22 mouse cellular contexts compared by ENCODE assay signal in the genomic region with DNA sequence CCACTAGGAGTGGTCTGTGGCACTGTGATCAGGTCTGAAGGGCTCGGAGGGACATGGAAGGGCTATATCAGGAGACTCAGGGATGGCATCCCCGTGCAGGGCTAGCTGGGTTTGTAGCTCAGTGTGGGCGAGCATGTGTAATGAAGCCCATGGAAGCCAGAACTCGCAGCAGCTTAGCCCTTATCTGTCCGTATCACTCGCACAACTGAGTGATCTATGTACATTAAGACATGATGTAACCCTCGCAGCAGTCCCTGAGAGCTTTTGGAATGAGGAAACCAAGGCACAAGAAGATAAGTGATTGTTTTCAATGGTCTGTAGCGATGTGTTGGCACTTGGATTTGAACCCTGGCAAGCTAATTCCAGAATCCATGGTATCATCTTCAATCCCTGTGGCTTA. TPM values are rescaled to one million over a fixed set of nuclear protein-coding genes. Genes with fewer than 3 reads are reported as not detected.
"Had no signal": no experiment of that assay in that cellular context is flagged by ENCODE, and none has a peak within 500 bp of the region (broad histone marks: within the 10 kb centered on the region; RNA-seq: fewer than 3 reads in every experiment).

No protein-coding gene starts in this region.

- ATAC-seq: midbrain, embryonic 16.5 days had no signal

- H3K4me3 ChIP-seq: midbrain, embryonic 10.5 days; myocyte; neural tube, embryonic 13.5 days; neural tube, embryonic 15.5 days; stomach, embryonic 15.5 days had no signal

- H3K4me2 ChIP-seq: lung, embryonic 14.5 days; neural tube, embryonic 13.5 days; neural tube, embryonic 15.5 days; stomach, embryonic 15.5 days had no signal

- DNase-seq: lung, adult 18-20 months; lung, embryonic 14.5 days; lung, postnatal 10 days; lung, postnatal 4 days; midbrain, embryonic 14.5 days; retina, postnatal 1 day; right cerebral cortex, adult 18-20 months; right cerebral cortex, postnatal 25 days; right cerebral cortex, postnatal 4 days; spleen, adult 18-20 months; thymus, adult 2 months; thymus, postnatal 25 days; thymus, postnatal 4 days had no signal

- H3K36me3 ChIP-seq: midbrain, embryonic 10.5 days; neural tube, embryonic 13.5 days; neural tube, embryonic 15.5 days; stomach, embryonic 15.5 days had no signal

- H3K27ac ChIP-seq: midbrain, embryonic 10.5 days; neural tube, embryonic 13.5 days; neural tube, embryonic 15.5 days; stomach, embryonic 15.5 days; stomach, postnatal 0 days had no signal

- H3K9me3 ChIP-seq: midbrain, embryonic 10.5 days; neural tube, embryonic 13.5 days; neural tube, embryonic 15.5 days; stomach, embryonic 15.5 days had no signal

- H3K9ac ChIP-seq: lung, embryonic 14.5 days; neural tube, embryonic 13.5 days; neural tube, embryonic 15.5 days; stomach, embryonic 15.5 days had no signal

RNA-seq across cellular contexts. Expression of a gene that starts 3.0 kb away (rescaled TPM):
- total RNA-seq: megakaryocyte, adult 5-6 weeks; megakaryocyte-erythroid progenitor cell, adult 5-6 weeks had no signal

RNA-seq across cellular contexts. Expression of a gene that starts 41.9 kb away (rescaled TPM):
- total RNA-seq: megakaryocyte-erythroid progenitor cell, adult 5-6 weeks had no signal
